Mouse (Mus musculus): ENCODE measurements at regions not wholly inside any gene's neighbourhood (a gene's known extent, or its start where the extent isn't known, plus 50 kb on each side); places are given as distances from the start of the nearest gene placed in this dataset.

- H3K36me3 ChIP-seq (ENCODE audit: control insufficient read depth, insufficient read depth, low read length) = no peaks in the 10 kb centered on the region
- no peak overlapping the region for H3K9ac ChIP-seq (ENCODE audit: low read length)
- H3K27ac ChIP-seq (ENCODE audit: low read depth, low read length) = no peak overlapping the region
- DNase-seq (ENCODE audit: low spot score) (no peak), ATAC-seq (ENCODE audit: insufficient read depth, low FRiP score, low TSS enrichment) (no peak)
- no peaks in the 10 kb centered on the region for H3K27me3 ChIP-seq (ENCODE audit: control insufficient read depth, insufficient read depth, low read length)
- no peaks in the 10 kb centered on the region for H3K9me3 ChIP-seq (ENCODE audit: control insufficient read depth, low read length)
- WGBS = 91% methylated on average over 4 of the region's 4 CpGs
- no peak overlapping the region for H3K4me3 ChIP-seq (ENCODE audit: low read depth, low read length)
- H3K4me1 ChIP-seq (ENCODE audit: control insufficient read depth, insufficient read depth, low read length) = no peaks in the 10 kb centered on the region
- H3K4me2 ChIP-seq (ENCODE audit: low read depth) = no peak overlapping the region
These were observed 285.0 kb upstream of the Klf4 start for GRCm38 (mm10) chr4:55817035-55817818.

- no peaks in the 10 kb centered on the region for H3K4me1 ChIP-seq (ENCODE audit: control insufficient read depth, insufficient read depth, low read length)
- H3K9ac ChIP-seq (ENCODE audit: low read length) = no peak overlapping the region
- H3K4me3 ChIP-seq (ENCODE audit: low read depth, low read length) = no peak overlapping the region
- no peak overlapping the region for H3K4me2 ChIP-seq (ENCODE audit: low read depth)
- H3K27ac ChIP-seq (ENCODE audit: low read depth, low read length) = no peak overlapping the region
- H3K27me3 ChIP-seq (ENCODE audit: control insufficient read depth, insufficient read depth, low read length) = no peaks in the 10 kb centered on the region
- no peaks in the 10 kb centered on the region for H3K9me3 ChIP-seq (ENCODE audit: control insufficient read depth, low read length)
- 91% methylated on average over 3 of the region's 3 CpGs for WGBS
- DNase-seq (ENCODE audit: low spot score) (no peak), ATAC-seq (ENCODE audit: insufficient read depth, low FRiP score, low TSS enrichment) (no peak)
- H3K36me3 ChIP-seq (ENCODE audit: control insufficient read depth, insufficient read depth, low read length) = no peaks in the 10 kb centered on the region
These were observed 283.6 kb upstream of the Klf4 start for GRCm38 (mm10) chr4:55815832-55816231.

- Histone ChIP-seq H3K9me3 (ENCODE audit: control insufficient read depth, low read length) (no peaks in the 10 kb centered on the region), H3K4me1 (ENCODE audit: control insufficient read depth, insufficient read depth, low read length) (no peaks in the 10 kb centered on the region), H3K27me3 (ENCODE audit: control insufficient read depth, insufficient read depth, low read length) (no peaks in the 10 kb centered on the region), H3K4me3 (ENCODE audit: low read depth, low read length) (no peak overlapping the region), H3K4me2 (ENCODE audit: low read depth) (no peak overlapping the region), H3K9ac (ENCODE audit: low read length) (no peak overlapping the region), H3K27ac (ENCODE audit: low read depth, low read length) (no peak overlapping the region), H3K36me3 (ENCODE audit: control insufficient read depth, insufficient read depth, low read length) (no peaks in the 10 kb centered on the region)
- WGBS = 92% methylated on average over 8 of the region's 8 CpGs
- DNase-seq (ENCODE audit: low spot score) = no peak
- no peak for ATAC-seq (ENCODE audit: insufficient read depth, low FRiP score, low TSS enrichment)
These were observed 280.6 kb upstream of the Klf4 start for GRCm38 (mm10) chr4:55812846-55813245.

- H3K4me1 ChIP-seq (ENCODE audit: control insufficient read depth, insufficient read depth, low read length) = no peaks in the 10 kb centered on the region
- H3K27ac ChIP-seq (ENCODE audit: low read depth, low read length) = no peak overlapping the region
- DNase-seq (ENCODE audit: low spot score) (no peak), ATAC-seq (ENCODE audit: insufficient read depth, low FRiP score, low TSS enrichment) (no peak)
- 79% methylated on average over 3 of the region's 3 CpGs for WGBS
- no peaks in the 10 kb centered on the region for H3K27me3 ChIP-seq (ENCODE audit: control insufficient read depth, insufficient read depth, low read length)
- no peaks in the 10 kb centered on the region for H3K9me3 ChIP-seq (ENCODE audit: control insufficient read depth, low read length)
- no peaks in the 10 kb centered on the region for H3K36me3 ChIP-seq (ENCODE audit: control insufficient read depth, insufficient read depth, low read length)
- H3K9ac ChIP-seq (ENCODE audit: low read length) = no peak overlapping the region
- no peak overlapping the region for H3K4me3 ChIP-seq (ENCODE audit: low read depth, low read length)
- H3K4me2 ChIP-seq (ENCODE audit: low read depth) = no peak overlapping the region
These were observed 279.4 kb upstream of the Klf4 start for GRCm38 (mm10) chr4:55811656-55812055.

- H3K4me1 ChIP-seq (ENCODE audit: control insufficient read depth, insufficient read depth, low read length) = no peaks in the 10 kb centered on the region
- no peaks in the 10 kb centered on the region for H3K27me3 ChIP-seq (ENCODE audit: control insufficient read depth, insufficient read depth, low read length)
- no peak overlapping the region for H3K27ac ChIP-seq (ENCODE audit: low read depth, low read length)
- H3K9me3 ChIP-seq (ENCODE audit: control insufficient read depth, low read length) = no peaks in the 10 kb centered on the region
- H3K4me3 ChIP-seq (ENCODE audit: low read depth, low read length) = no peak overlapping the region
- ATAC-seq (ENCODE audit: insufficient read depth, low FRiP score, low TSS enrichment) (no peak), DNase-seq (ENCODE audit: low spot score) (no peak)
- no peaks in the 10 kb centered on the region for H3K36me3 ChIP-seq (ENCODE audit: control insufficient read depth, insufficient read depth, low read length)
- no peak overlapping the region for H3K4me2 ChIP-seq (ENCODE audit: low read depth)
- 85% methylated on average over 5 of the region's 5 CpGs for WGBS
- no peak overlapping the region for H3K9ac ChIP-seq (ENCODE audit: low read length)
These were observed 276.2 kb upstream of the Klf4 start for GRCm38 (mm10) chr4:55808501-55808900.

- H3K27ac ChIP-seq (ENCODE audit: low read depth, low read length) = no peak overlapping the region
- no peak overlapping the region for H3K4me2 ChIP-seq (ENCODE audit: low read depth)
- H3K4me1 ChIP-seq (ENCODE audit: control insufficient read depth, insufficient read depth, low read length) = no peaks in the 10 kb centered on the region
- DNase-seq (ENCODE audit: low spot score) = no peak
- WGBS = 88% methylated on average over 3 of the region's 3 CpGs
- H3K36me3 ChIP-seq (ENCODE audit: control insufficient read depth, insufficient read depth, low read length) = no peaks in the 10 kb centered on the region
- ATAC-seq (ENCODE audit: insufficient read depth, low FRiP score, low TSS enrichment) = no peak
- H3K9ac ChIP-seq (ENCODE audit: low read length) = no peak overlapping the region
- no peaks in the 10 kb centered on the region for H3K9me3 ChIP-seq (ENCODE audit: control insufficient read depth, low read length)
- H3K27me3 ChIP-seq (ENCODE audit: control insufficient read depth, insufficient read depth, low read length) = no peaks in the 10 kb centered on the region
- H3K4me3 ChIP-seq (ENCODE audit: low read depth, low read length) = no peak overlapping the region
These were observed 274.5 kb upstream of the Klf4 start for GRCm38 (mm10) chr4:55806799-55807198.

- WGBS = 83% methylated on average over 6 of the region's 6 CpGs
- ATAC-seq (ENCODE audit: insufficient read depth, low FRiP score, low TSS enrichment) = no peak
- H3K9me3 ChIP-seq (ENCODE audit: control insufficient read depth, low read length) = no peaks in the 10 kb centered on the region
- H3K36me3 ChIP-seq (ENCODE audit: control insufficient read depth, insufficient read depth, low read length) = no peaks in the 10 kb centered on the region
- H3K4me1 ChIP-seq (ENCODE audit: control insufficient read depth, insufficient read depth, low read length) = no peaks in the 10 kb centered on the region
- H3K27me3 ChIP-seq (ENCODE audit: control insufficient read depth, insufficient read depth, low read length) = no peaks in the 10 kb centered on the region
- no peak overlapping the region for H3K27ac ChIP-seq (ENCODE audit: low read depth, low read length)
- no peak overlapping the region for H3K4me3 ChIP-seq (ENCODE audit: low read depth, low read length)
- no peak for DNase-seq (ENCODE audit: low spot score)
- no peak overlapping the region for H3K4me2 ChIP-seq (ENCODE audit: low read depth)
- no peak overlapping the region for H3K9ac ChIP-seq (ENCODE audit: low read length)
These were observed 273.2 kb upstream of the Klf4 start for GRCm38 (mm10) chr4:55805255-55806051.

- H3K27me3 ChIP-seq (ENCODE audit: control insufficient read depth, insufficient read depth, low read length) = no peaks in the 10 kb centered on the region
- H3K9me3 ChIP-seq (ENCODE audit: control insufficient read depth, low read length) = no peaks in the 10 kb centered on the region
- no peaks in the 10 kb centered on the region for H3K4me1 ChIP-seq (ENCODE audit: control insufficient read depth, insufficient read depth, low read length)
- H3K4me2 ChIP-seq (ENCODE audit: low read depth) = no peak overlapping the region
- no peak for DNase-seq (ENCODE audit: low spot score)
- H3K27ac ChIP-seq (ENCODE audit: low read depth, low read length) = no peak overlapping the region
- no peak overlapping the region for H3K9ac ChIP-seq (ENCODE audit: low read length)
- ATAC-seq (ENCODE audit: insufficient read depth, low FRiP score, low TSS enrichment) = no peak
- no peak overlapping the region for H3K4me3 ChIP-seq (ENCODE audit: low read depth, low read length)
- 93% methylated on average over 4 of the region's 4 CpGs for WGBS
- H3K36me3 ChIP-seq (ENCODE audit: control insufficient read depth, insufficient read depth, low read length) = no peaks in the 10 kb centered on the region
These were observed 269.8 kb upstream of the Klf4 start for GRCm38 (mm10) chr4:55802101-55802500.

GRCm38 (mm10) chr4:55798099-55798498 lies 265.8 kb upstream of the Klf4 start:
- WGBS = 87% methylated on average over 6 of the region's 6 CpGs
- H3K4me2 ChIP-seq (ENCODE audit: low read depth) = no peak overlapping the region
- H3K27ac ChIP-seq (ENCODE audit: low read depth, low read length) = no peak overlapping the region
- H3K36me3 ChIP-seq (ENCODE audit: control insufficient read depth, insufficient read depth, low read length) = no peaks in the 10 kb centered on the region
- ATAC-seq (ENCODE audit: insufficient read depth, low FRiP score, low TSS enrichment) = no peak
- H3K4me3 ChIP-seq (ENCODE audit: low read depth, low read length) = no peak overlapping the region
- H3K9me3 ChIP-seq (ENCODE audit: control insufficient read depth, low read length) = no peaks in the 10 kb centered on the region
- H3K9ac ChIP-seq (ENCODE audit: low read length) = no peak overlapping the region
- no peaks in the 10 kb centered on the region for H3K4me1 ChIP-seq (ENCODE audit: control insufficient read depth, insufficient read depth, low read length)
- no peaks in the 10 kb centered on the region for H3K27me3 ChIP-seq (ENCODE audit: control insufficient read depth, insufficient read depth, low read length)
- no peak for DNase-seq (ENCODE audit: low spot score)

All from neural tube, embryonic 11.5 days (tissue).